Mouse (Mus musculus) limb, embryonic 14.5 days (tissue): ENCODE results near the gene Dbnl. TPM values are rescaled to one million over a fixed set of nuclear protein-coding genes. Genes with fewer than 3 reads are reported as not detected.
A peak's percentile ranks its signal among the peaks of the same experiment; 100 is the strongest.

Experiments used
- ATAC-seq: fragments of 200-750 bp; cut with Nextera tagmentation; 2 replicates; pipeline ENCODE4 v1.8.0; 2017; ENCODE audit warnings: low read depth, moderate number of reproducible peaks, moderate TSS enrichment; ENCODE audit not compliant: low FRiP score
- DNase-seq: peaks from one replicate; pipeline ENCODE4 v3.0.0-alpha.2; 2015; ENCODE audit warnings: low spot score
- H3K27ac ChIP-seq: fragments of 300-500 bp; sonication (generic); replicated peaks from 2 replicates; pipeline ENCODE4 v1.5.1; 2014; ENCODE audit warnings: low read depth, mild to moderate bottlenecking, low read length, moderate library complexity, mixed read lengths
- H3K27me3 ChIP-seq: fragments of 300-500 bp; sonication (generic); 2 replicates; pipeline ENCODE4 v1.6.1; 2014; ENCODE audit warnings: low read length, mixed read lengths; ENCODE audit not compliant: control insufficient read depth, insufficient read depth
- H3K36me3 ChIP-seq: fragments of 300-500 bp; sonication (generic); 2 replicates; pipeline ENCODE4 v1.6.1; 2014; ENCODE audit warnings: mild to moderate bottlenecking, low read length, moderate library complexity, mixed read lengths; ENCODE audit not compliant: control insufficient read depth, insufficient read depth
- H3K4me1 ChIP-seq: fragments of 300-500 bp; sonication (generic); 2 replicates; pipeline ENCODE4 v1.6.1; 2014; ENCODE audit warnings: antibody characterized with exemption, low read length, mixed read lengths; ENCODE audit not compliant: control insufficient read depth, insufficient read depth
- H3K4me2 ChIP-seq: fragments of 300-500 bp; sonication (generic); replicated peaks from 2 replicates; pipeline ENCODE4 v1.6.1; 2014; ENCODE audit warnings: low read depth, mild to moderate bottlenecking, low read length, moderate library complexity; ENCODE audit not compliant: severe bottlenecking
- H3K4me3 ChIP-seq: fragments of 300-500 bp; sonication (generic); replicated peaks from 2 replicates; pipeline ENCODE4 v1.5.1; 2014; ENCODE audit warnings: low read length
- H3K9ac ChIP-seq: fragments of 300-500 bp; sonication (generic); 2 replicates; pipeline ENCODE4 v1.6.1; 2014; ENCODE audit warnings: mild to moderate bottlenecking, low read depth, low read length, moderate library complexity; ENCODE audit not compliant: severe bottlenecking
- H3K9me3 ChIP-seq: fragments of 300-500 bp; sonication (generic); 2 replicates; pipeline ENCODE4 v1.6.1; 2016; ENCODE audit warnings: low read length; ENCODE audit not compliant: control insufficient read depth
- POLR2A ChIP-seq: fragments of 200-500 bp; IDR thresholded peaks from 2 replicates; pipeline ENCODE4 v1.8.0; 2012; ENCODE audit warnings: inconsistent platforms, mild to moderate bottlenecking, moderate library complexity, borderline replicate concordance; ENCODE audit not compliant: insufficient read depth, insufficient read length; ENCODE audit errors: extremely low read depth
- WGBS: fragments of 180-500 bp; shearing (Covaris S2); extraction: QIAGEN DNeasy Blood & Tissue Kit; methylation state at CpG from one replicate; pipeline ENCODE4 v1.1.7; 2014; 5-methylcytosine and 5-hydroxymethylcytosine counted together
- polyA plus RNA-seq, 2 experiments: library from polyadenylated mRNA; depleted of rRNA in 1 of 2; stranded (reverse) in 1 of 2; unstranded in 1 of 2; fragments of >200 nt; fragmentation: Nextera tagmentation in 1 of 2; extraction: Ambion mirVana in 1 of 2; gene quantifications; 2 replicates each; pipeline versions ENCODE4 v1.2.1 to v1.2.3; 2012 to 2014

Gene Dbnl
- polyA plus RNA-seq, 2 experiments, result 89.9 to 107 TPM

DNA sequence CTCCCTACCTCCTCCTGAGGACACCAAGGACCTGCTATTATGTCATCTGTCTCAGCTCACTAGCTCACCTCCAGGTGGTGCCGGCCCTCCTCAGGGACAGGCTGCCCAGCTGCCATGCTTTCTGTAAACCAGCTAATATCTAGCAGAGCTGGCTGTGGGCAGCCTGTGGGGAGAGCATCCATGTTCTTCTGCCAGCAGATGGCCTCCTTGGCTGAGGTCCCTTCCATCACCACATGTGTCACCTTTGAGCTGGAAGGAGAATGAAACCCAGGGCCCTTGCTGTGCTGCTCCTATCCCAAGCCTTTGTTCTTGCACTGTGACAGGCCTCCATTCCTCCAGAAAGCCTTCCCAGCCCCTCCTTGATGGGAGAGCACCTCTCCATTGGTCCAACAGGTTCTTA, 47.8 kb downstream of the Dbnl start:
- Histone ChIP-seq H3K9me3 (no peaks in the 10 kb centered on the region), H3K27ac (no peak overlapping the region), H3K9ac (no peak overlapping the region), H3K36me3 (peaks cover 30% of the 10 kb centered on the region), H3K4me3 (no peak overlapping the region), H3K4me2 (no peak overlapping the region), H3K27me3 (no peaks in the 10 kb centered on the region), H3K4me1 (peaks cover 5% of the 10 kb centered on the region; the same call in 1 of the 2 replicates)
- no peak for TF ChIP-seq POLR2A
- DNase-seq, result no peak
- no peak for ATAC-seq
- WGBS, result 33% methylated on average over 1 of the region's 1 CpGs

DNA sequence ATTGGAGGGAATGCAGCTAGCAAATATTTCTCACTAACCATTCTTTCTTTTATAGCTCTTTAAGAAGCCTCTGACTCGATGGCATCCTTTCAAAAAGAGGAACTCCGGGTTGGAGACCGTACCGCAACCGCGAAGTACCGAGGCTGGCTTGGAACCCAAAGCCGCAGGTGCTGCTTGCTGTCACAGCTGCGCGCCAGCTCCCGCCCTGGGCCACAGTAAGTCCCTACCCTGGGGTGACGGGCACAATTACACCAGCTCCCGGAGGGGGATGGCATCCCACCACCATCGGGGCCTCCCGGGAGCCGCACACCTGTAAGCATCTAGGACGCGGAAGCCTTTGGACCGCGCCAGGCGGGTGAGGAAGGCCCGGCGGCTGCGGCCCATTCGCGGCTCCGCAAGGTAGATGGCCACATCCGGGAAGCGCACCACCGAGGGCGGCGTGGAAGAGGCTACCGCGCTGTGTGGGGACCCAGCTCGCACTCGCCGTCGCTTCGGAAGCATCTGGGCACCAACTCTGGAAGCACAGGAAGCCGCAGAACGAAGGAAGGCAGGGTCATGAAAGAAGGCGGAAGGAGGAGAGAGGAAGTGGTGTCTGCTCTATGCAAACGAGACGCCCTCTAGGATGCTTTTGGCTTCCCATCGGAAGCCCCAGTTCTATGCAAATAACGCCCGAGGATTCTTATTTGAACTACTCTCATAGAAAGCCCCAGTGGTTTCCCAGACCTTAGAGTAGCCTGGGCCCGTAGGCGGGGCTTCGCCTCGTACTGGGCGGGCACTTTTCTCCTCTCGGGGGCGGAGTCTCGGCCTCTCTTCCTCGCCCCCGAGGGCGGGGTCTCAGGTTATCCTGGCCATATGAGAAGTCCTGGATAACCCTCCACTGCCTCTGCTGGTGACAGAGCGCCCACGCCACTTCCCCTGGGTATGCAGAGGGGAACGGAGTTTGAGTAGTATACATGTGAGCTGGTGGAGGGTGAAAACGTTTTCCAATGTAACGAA, 49.3 kb downstream of the Dbnl start, which contains the start of gene Polm:
Gene Polm, minus strand, starts transcription at position 766 of the 996 bp plus-strand sequence.
- ATAC-seq, result peak; percentile 95
- Histone ChIP-seq H3K4me1 (peaks cover 5% of the 10 kb centered on the region; the same call in 1 of the 2 replicates), H3K27me3 (no peaks in the 10 kb centered on the region), H3K27ac (peak within 1 kb of the TSS; percentile 58), H3K4me2 (peak within 1 kb of the TSS; percentile 90), H3K4me3 (peak within 1 kb of the TSS; percentile 65), H3K9me3 (no peaks in the 10 kb centered on the region), H3K36me3 (peaks cover 16% of the 10 kb centered on the region), H3K9ac (peak within 1 kb of the TSS; percentile 76)
- no peak; the same call in 1 of the 2 replicates for TF ChIP-seq POLR2A
- DNase-seq, result peak; percentile 97
- under 1% methylated on average over 61 of the region's 63 CpGs for WGBS

DNA sequence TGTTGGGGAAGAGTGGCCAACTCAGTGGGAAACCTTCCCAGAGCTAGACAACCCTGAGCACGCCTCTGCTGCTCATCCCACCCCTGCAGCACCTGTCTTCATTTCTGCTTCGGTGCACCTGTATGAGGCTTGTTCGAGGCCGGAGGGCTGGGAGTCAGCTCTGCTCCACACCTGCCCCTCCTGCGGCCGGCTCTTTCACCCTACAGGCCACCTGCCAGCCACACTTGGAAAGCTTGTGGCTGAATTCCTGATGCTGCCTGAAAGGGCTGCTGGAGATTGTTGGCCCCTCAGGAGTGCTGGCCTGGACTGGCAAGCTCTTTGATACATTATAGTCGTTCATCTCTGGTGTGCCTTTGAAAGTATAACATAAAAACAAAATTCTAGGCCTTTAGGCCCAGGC, 52.1 kb downstream of the Dbnl start:
- ATAC-seq (no peak), DNase-seq (no peak)
- Histone ChIP-seq H3K9me3 (no peaks in the 10 kb centered on the region), H3K4me1 (peaks cover 5% of the 10 kb centered on the region; the same call in 1 of the 2 replicates), H3K27me3 (no peaks in the 10 kb centered on the region), H3K27ac (0 out of 2 replicates have a peak overlapping the region, but pooled peaks have one; percentile 33), H3K9ac (no peak overlapping the region), H3K4me3 (no peak overlapping the region), H3K36me3 (no peaks in the 10 kb centered on the region), H3K4me2 (no peak overlapping the region)
- TF ChIP-seq POLR2A, result no peak
- whole genome bisulfite sequencing, result 70% methylated on average over 6 of the region's 7 CpGs

DNA sequence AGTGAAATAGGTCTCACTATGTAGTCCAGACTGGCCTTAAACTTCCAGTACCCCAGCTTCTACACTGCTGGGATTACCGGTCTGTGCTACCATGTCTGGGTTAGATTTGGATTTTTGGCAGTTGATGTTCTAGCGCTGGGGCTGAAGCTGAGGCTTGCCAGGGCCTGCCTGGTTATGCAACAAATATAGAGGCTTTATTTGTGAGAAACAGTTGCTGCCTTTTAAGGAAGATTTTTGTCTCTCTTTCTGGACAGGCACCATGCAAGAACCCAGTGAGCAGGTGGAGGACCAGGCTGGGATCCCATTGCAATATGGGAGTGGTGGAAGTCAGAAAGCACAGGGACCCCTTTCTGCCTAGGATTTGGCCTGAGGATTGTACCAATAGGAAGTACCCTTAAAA, 53.5 kb downstream of the Dbnl start:
- Histone ChIP-seq H3K27ac (no peak overlapping the region), H3K27me3 (no peaks in the 10 kb centered on the region), H3K36me3 (no peaks in the 10 kb centered on the region), H3K9me3 (no peaks in the 10 kb centered on the region), H3K4me2 (no peak overlapping the region), H3K4me3 (no peak overlapping the region), H3K9ac (no peak overlapping the region), H3K4me1 (peaks cover 5% of the 10 kb centered on the region; the same call in 1 of the 2 replicates)
- no peak for TF ChIP-seq POLR2A
- ATAC-seq, result no peak
- WGBS, result 92% methylated on average over 2 of the region's 2 CpGs
- DNase-seq, result no peak

DNA sequence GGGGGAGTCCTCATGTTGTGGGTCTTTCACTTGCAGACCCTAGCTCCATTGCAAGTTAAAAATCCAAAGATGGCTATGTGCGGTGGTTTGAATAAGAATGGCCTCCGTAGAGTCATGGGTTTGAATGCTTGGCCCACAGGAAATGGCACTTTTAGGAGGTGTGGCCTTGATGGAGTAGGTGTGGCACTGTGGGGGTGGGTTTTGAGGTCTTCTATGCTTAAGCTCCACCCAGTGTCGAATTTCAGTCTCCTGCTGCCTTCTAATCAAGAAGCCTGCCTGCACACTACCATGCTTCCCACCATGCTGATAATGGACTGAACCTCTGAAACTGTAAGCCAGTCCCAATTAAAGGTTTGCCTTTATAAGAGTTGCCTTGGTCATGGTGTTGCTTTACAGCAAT, 54.8 kb downstream of the Dbnl start:
- no peaks in the 10 kb centered on the region for H3K36me3 ChIP-seq
- H3K27me3 ChIP-seq, result no peaks in the 10 kb centered on the region
- no peak overlapping the region for H3K4me2 ChIP-seq
- no peak for TF ChIP-seq POLR2A
- no peak overlapping the region for H3K4me3 ChIP-seq
- DNase-seq (no peak), ATAC-seq (no peak)
- H3K9me3 ChIP-seq, result no peaks in the 10 kb centered on the region
- 0 out of 2 replicates have a peak, but pooled peaks cover 5% of the 10 kb centered on the region for H3K4me1 ChIP-seq
- no peak overlapping the region for H3K9ac ChIP-seq
- H3K27ac ChIP-seq, result no peak overlapping the region
- WGBS, result 82% methylated on average over 3 of the region's 3 CpGs
